Mouse (Mus musculus) olfactory bulb, adult 2 months (tissue): ENCODE measurements around the gene Otx2.

Experiments used
- CTCF ChIP-seq: fragments of 200-500 bp; IDR thresholded peaks from 2 replicates; pipeline ENCODE4 v1.5.1; 2012; ENCODE audit warnings: low read depth, mild to moderate bottlenecking, low read length, moderate library complexity; ENCODE audit not compliant: insufficient read depth
- POLR2A ChIP-seq: fragments of 200-500 bp; IDR thresholded peaks from 2 replicates; pipeline ENCODE4 v1.6.1; 2012; ENCODE audit warnings: mild to moderate bottlenecking, low read depth, low read length, moderate library complexity; ENCODE audit not compliant: insufficient read depth

GRCm38 (mm10) chr14:48655073-48655791 lies 18.4 kb downstream of the Otx2 start:
- TF ChIP-seq CTCF (no peak), POLR2A (no peak)
